21 mouse cellular contexts compared by ENCODE assay signal in genomic region chr8:96370500-96370899, GRCm38 (mm10).
DNase-seq lines count a peak whose midpoint lies in the region; ATAC-seq lines count a peak whose summit lies in the region.
"Had no signal": no experiment of that assay in that cellular context is flagged by ENCODE, and none has a peak within 500 bp of the region (broad histone marks: within the 10 kb centered on the region; RNA-seq: fewer than 3 reads in every experiment).

No protein-coding gene starts in this region.

- no peak overlapping the region for H3K27ac ChIP-seq in kidney, embryonic 14.5 days (ENCODE audit: low read depth, low read length)
- no peak overlapping the region for H3K27ac ChIP-seq in midbrain, embryonic 12.5 days (replicated peaks)
- no peak overlapping the region for H3K27ac ChIP-seq in heart, embryonic 10.5 days
- H3K27ac ChIP-seq: embryonic facial prominence, embryonic 12.5 days; heart, adult 2 months; hindbrain, embryonic 10.5 days; hindbrain, embryonic 14.5 days had no signal

- peak; percentile 12 for DNase-seq in embryo, embryonic 11 days
- no peak for DNase-seq in embryo, embryonic 10.5 days (ENCODE audit: low spot score)
- peak; percentile 16 for DNase-seq in kidney, adult 9 months
- DNase-seq in ES-CJ7 (ENCODE audit: low read depth, low spot score), result peak; percentile 8
- DNase-seq in heart, embryonic 10.5 days (ENCODE audit: low spot score), result no peak
- DNase-seq: adrenal gland, adult 2 months; adrenal gland, postnatal 25 days; B cell, adult 2 months; cerebellum, adult 2 months; cerebellum, postnatal 10 days; forebrain, postnatal 0 days; gastrocnemius, postnatal 14 days; heart, adult 2 months had no signal

- 91% methylated on average over 9 of the region's 9 CpGs for whole genome bisulfite sequencing in kidney, embryonic 14.5 days
- 72% methylated on average over 9 of the region's 9 CpGs for WGBS in midbrain, embryonic 12.5 days
- WGBS in heart, embryonic 10.5 days, result 84% methylated on average over 9 of the region's 9 CpGs

- no peaks in the 10 kb centered on the region for H3K27me3 ChIP-seq in kidney, embryonic 14.5 days (ENCODE audit: control insufficient read depth, insufficient read depth, low read length)
- no peaks in the 10 kb centered on the region for H3K27me3 ChIP-seq in midbrain, embryonic 12.5 days
- no peaks in the 10 kb centered on the region for H3K27me3 ChIP-seq in heart, embryonic 10.5 days (ENCODE audit: insufficient read depth, poor library complexity, severe bottlenecking)
- H3K27me3 ChIP-seq: embryonic facial prominence, embryonic 12.5 days; heart, embryonic 12.5 days had no signal

- no peaks in the 10 kb centered on the region for H3K4me1 ChIP-seq in kidney, embryonic 14.5 days (ENCODE audit: control insufficient read depth, insufficient read depth, low read length)
- H3K4me1 ChIP-seq in midbrain, embryonic 12.5 days, result 0 out of 2 replicates have a peak, but pooled peaks cover 2% of the 10 kb centered on the region
- peaks cover 4% of the 10 kb centered on the region; the same call in 1 of the 2 replicates for H3K4me1 ChIP-seq in heart, embryonic 10.5 days
- H3K4me1 ChIP-seq: embryonic facial prominence, embryonic 12.5 days had no signal

- no peak for ATAC-seq in kidney, embryonic 14.5 days (ENCODE audit: low FRiP score, low TSS enrichment)
- peak; percentile 60 for ATAC-seq in midbrain, embryonic 12.5 days (ENCODE audit: low FRiP score, low read depth)
- no peak for ATAC-seq in megakaryocyte-erythroid progenitor cell, adult 5-6 weeks (replicated peaks; ENCODE audit: low FRiP score, low TSS enrichment, poor library complexity, severe bottlenecking)
- ATAC-seq: CD4-positive, CD25-positive, alpha-beta regulatory T cell, adult 4 months; forebrain, postnatal 0 days had no signal

- H3K4me2 ChIP-seq in kidney, embryonic 14.5 days (replicated peaks; ENCODE audit: low read depth, low read length), result no peak overlapping the region
- no peak overlapping the region for H3K4me2 ChIP-seq in midbrain, embryonic 12.5 days (replicated peaks)
- H3K4me2 ChIP-seq: embryonic facial prominence, embryonic 12.5 days; heart, embryonic 12.5 days; hindbrain, embryonic 14.5 days had no signal

- H3K9ac ChIP-seq in kidney, embryonic 14.5 days (ENCODE audit: low read depth, low read length), result no peak overlapping the region
- H3K9ac ChIP-seq in midbrain, embryonic 12.5 days (replicated peaks), result no peak overlapping the region
- H3K9ac ChIP-seq: embryonic facial prominence, embryonic 12.5 days; forebrain, postnatal 0 days; heart, embryonic 12.5 days; hindbrain, embryonic 14.5 days had no signal

- no peak overlapping the region for H3K4me3 ChIP-seq in kidney, embryonic 14.5 days (ENCODE audit: low read length)
- H3K4me3 ChIP-seq in midbrain, embryonic 12.5 days, result no peak overlapping the region
- H3K4me3 ChIP-seq in heart, embryonic 10.5 days, result no peak overlapping the region
- H3K4me3 ChIP-seq: embryonic facial prominence, embryonic 12.5 days; heart, adult 2 months; heart, embryonic 12.5 days; hindbrain, embryonic 10.5 days had no signal

- H3K36me3 ChIP-seq in kidney, embryonic 14.5 days (ENCODE audit: control insufficient read depth, insufficient read depth, low read length), result no peaks in the 10 kb centered on the region
- H3K36me3 ChIP-seq in midbrain, embryonic 12.5 days, result no peaks in the 10 kb centered on the region
- H3K36me3 ChIP-seq in heart, embryonic 10.5 days, result no peaks in the 10 kb centered on the region
- H3K36me3 ChIP-seq: embryonic facial prominence, embryonic 12.5 days; heart, embryonic 12.5 days; hindbrain, embryonic 10.5 days had no signal

- no peaks in the 10 kb centered on the region for H3K9me3 ChIP-seq in kidney, embryonic 14.5 days (ENCODE audit: control insufficient read depth, low read length)
- H3K9me3 ChIP-seq in midbrain, embryonic 12.5 days, result no peaks in the 10 kb centered on the region
- H3K9me3 ChIP-seq in heart, embryonic 10.5 days, result no peaks in the 10 kb centered on the region
- H3K9me3 ChIP-seq: embryonic facial prominence, embryonic 12.5 days; heart, embryonic 12.5 days; hindbrain, embryonic 10.5 days had no signal

Comparison
In these comparisons a context has a peak if more than half of its experiments do, and no peak if none do; other contexts are left out.
1. DNase-seq: peak in embryo, embryonic 11 days (single experiment), kidney, adult 9 months (single experiment) and ES-CJ7 (single experiment); none in embryo, embryonic 10.5 days (single experiment) and heart, embryonic 10.5 days (single experiment).